Mouse (Mus musculus): ENCODE data around the gene Ihh. TPM values are rescaled to one million over a fixed set of nuclear protein-coding genes. Genes with fewer than 3 reads are reported as not detected.

Ihh gene
- total RNA-seq, 2 experiments from 2014 or later = 0.11 TPM; not detected in 1

DNA sequence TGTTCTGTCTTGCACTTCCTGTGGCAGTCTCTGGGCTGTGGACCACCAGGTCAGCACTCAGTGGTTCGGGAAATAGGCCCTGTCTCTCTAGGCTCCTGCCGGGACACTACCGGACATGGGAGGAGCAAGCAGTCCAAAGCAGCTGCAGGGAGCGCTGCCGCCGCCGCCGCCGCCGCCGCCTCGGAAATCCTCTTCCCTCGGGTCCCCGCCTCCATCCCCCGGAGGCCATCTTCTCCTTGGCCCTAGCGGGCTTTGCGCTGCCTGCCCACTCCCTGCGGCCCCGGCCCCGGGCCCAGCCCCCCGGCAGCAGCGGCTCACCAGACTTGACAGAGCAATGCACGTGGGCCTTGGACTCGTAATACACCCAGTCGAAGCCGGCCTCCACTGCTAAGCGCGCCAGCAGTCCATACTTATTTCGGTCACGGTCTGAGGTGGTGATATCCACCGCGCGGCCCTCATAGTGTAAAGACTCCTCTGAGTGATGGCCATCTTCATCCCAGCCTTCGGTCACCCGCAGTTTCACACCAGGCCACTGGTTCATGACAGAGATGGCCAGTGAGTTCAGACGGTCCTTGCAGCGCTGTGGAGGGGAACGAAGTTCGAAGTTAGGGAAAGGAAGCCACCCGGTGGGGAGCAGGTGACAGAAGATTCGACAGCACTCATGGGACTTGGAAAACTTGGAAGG is 3.3 kb downstream of the Ihh start:
- ATAC-seq (ENCODE audit: poor library complexity, severe bottlenecking) = no peak

DNA sequence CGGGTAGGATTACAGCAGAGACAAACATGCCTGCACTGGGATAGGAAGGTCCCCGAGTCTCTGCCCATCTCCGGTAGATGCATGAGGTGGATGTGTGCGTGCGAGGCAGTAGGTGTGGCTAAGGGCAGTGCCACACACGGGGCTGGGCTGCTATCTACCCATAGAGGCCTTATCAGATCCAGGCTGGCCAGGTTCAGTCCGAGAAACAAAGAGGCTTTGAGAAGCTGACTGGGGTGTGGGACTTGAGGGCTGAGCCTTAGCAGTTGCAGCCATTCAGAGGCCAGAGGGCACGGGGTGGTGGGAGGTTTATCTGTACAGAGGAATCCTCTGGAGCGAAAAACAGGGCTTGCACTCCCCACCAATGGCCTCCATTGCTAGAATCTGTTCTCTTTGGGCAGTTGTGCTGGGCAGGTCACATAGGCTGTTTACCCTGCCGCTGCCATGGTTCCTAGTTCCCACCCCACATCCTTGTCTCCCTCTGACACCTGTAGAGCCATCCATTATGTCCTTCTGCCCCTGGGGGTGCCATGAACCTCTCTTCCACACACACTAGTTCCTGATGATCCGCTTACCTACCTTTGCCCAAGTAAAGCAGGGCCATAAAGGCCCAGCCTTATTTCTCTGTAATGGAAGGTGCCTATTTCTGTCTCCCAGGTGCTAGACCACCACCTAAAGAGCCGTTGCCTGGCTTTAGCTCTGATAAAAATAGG is 9.7 kb downstream of the Ihh start:
- no peak for ATAC-seq (ENCODE audit: poor library complexity, severe bottlenecking)

DNA sequence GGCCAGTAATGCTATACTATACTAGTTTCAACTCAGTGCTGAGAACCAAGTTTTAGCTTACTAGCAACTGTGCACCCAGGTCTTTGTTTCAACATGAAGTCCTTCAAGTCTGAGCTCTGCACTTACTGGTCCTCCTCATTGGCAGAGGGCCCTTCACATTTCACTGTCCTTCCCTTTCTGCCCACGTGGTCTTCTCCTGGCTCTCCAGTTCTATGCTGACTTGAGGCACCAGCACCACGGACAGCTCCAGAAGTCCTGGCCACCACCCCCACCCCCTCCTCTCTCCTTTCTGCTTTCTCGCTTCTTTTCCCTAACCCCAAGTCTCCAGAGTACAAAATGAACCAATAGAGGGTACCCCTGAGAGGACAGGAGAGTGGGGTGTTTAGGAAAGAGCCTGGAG is 11.7 kb downstream of the Ihh start:
- ATAC-seq (ENCODE audit: poor library complexity, severe bottlenecking) = no peak

DNA sequence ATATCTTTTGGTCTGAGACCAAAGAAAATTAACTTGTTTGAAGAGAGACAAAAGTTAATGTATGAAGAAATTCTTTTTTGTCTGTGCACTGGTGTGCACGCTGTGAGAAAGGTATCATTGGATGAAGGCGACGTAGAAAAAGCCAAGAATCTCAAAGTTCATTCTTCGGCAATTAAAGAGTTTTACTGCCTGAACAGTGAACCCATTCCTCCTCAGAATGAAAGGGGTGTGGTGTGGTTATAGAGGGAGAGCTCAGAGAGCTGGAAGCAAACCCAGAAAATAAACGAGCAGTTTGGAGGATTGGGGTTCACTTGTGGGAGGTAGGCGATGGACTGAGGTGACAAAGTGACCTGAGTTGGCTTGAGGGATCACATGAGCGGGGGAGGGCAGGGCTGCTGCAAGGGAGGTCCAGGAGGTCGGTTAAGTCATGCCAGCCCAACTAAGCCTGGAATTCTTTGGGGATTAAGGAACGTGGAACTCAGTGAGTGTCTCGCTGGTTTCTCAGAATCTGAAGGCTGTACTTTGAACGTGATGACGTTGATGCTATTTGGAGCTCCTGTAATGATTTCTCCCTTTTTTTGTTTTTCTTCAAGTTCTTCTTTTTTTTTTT is 15.1 kb downstream of the Ihh start:
- no peak for ATAC-seq (ENCODE audit: poor library complexity, severe bottlenecking)

- ATAC-seq (ENCODE audit: poor library complexity, severe bottlenecking) = no peak
Measured at GRCm38 (mm10) chr1:74935402-74935801, 16.1 kb downstream of the Ihh start, which contains the start of gene Cfap65. TSS of gene Cfap65 (minus strand) at chr1:74935599.

- ATAC-seq (ENCODE audit: poor library complexity, severe bottlenecking) = no peak
Measured at GRCm38 (mm10) chr1:74927621-74928296, 23.7 kb downstream of the Ihh start.

DNA sequence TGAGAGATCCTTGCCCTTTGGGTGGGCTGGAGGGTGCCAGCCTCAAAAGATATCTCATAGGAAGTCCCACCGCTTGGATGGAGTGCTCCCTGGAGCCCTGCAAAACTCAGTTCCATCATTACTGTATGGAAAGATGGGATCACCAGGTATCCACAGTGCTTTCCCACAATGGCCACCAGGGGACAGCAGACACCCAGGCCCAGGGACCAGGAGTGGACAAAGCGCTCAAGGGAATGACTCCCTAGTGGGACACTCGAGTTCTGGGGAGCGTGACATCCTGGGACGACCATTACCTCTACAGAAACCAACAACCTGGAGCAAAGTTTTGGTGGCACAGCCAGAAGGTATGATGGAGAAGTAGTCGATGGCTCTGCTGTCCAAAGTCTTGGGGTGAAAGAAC is 24.8 kb downstream of the Ihh start:
- no peak for ATAC-seq (ENCODE audit: poor library complexity, severe bottlenecking)

DNA sequence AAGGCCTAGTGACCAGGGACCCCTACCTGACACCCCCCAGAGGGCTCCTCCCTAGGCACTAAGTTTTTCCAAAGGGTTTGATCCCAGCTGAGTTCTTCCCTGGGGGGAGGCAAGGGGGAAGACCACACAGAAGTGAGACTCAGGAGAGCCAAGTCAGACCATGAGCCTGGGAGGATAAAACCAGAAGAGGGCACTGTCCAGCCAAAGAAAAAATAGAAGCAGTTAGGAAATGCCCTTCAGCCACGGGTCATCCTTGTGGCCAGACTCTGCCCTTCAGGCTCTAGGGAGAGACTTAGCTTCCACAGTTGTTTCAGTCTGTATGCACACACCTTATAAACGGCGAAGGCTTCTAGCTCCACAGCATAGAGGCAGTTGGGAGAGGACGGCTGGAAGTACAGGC is 27.0 kb downstream of the Ihh start:
- ATAC-seq (ENCODE audit: poor library complexity, severe bottlenecking) = no peak

GRCm38 (mm10) chr1:74915706-74916105 is 35.8 kb downstream of the Ihh start:
- no peak for ATAC-seq (ENCODE audit: poor library complexity, severe bottlenecking)

DNA sequence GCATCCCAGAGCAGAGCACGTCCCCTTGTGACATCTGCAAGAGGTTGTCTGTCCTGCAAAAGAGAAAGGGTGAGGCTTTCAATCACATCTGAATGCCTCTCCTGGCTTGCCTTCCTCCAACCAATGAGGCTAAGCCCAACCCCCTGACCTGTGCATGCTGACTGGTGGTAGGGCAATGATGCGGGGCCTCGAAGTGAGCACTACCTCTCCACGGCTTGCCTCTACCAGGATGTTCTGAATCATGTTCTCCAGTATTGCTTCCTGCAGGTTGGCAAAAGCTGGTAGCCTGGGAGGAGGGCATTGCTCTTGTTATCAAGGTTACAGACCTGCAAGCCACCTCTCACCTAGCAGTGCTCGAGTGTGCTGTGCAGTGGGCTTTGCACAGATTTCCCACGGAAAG is 49.3 kb downstream of the Ihh start:
- ATAC-seq (ENCODE audit: poor library complexity, severe bottlenecking) = no peak

- ATAC-seq (ENCODE audit: poor library complexity, severe bottlenecking) = no peak
Measured at GRCm38 (mm10) chr1:74901686-74902085, 49.8 kb downstream of the Ihh start.

- no peak for ATAC-seq (ENCODE audit: poor library complexity, severe bottlenecking)
Measured at GRCm38 (mm10) chr1:74900341-74901285, 50.9 kb downstream of the Ihh start.

DNA sequence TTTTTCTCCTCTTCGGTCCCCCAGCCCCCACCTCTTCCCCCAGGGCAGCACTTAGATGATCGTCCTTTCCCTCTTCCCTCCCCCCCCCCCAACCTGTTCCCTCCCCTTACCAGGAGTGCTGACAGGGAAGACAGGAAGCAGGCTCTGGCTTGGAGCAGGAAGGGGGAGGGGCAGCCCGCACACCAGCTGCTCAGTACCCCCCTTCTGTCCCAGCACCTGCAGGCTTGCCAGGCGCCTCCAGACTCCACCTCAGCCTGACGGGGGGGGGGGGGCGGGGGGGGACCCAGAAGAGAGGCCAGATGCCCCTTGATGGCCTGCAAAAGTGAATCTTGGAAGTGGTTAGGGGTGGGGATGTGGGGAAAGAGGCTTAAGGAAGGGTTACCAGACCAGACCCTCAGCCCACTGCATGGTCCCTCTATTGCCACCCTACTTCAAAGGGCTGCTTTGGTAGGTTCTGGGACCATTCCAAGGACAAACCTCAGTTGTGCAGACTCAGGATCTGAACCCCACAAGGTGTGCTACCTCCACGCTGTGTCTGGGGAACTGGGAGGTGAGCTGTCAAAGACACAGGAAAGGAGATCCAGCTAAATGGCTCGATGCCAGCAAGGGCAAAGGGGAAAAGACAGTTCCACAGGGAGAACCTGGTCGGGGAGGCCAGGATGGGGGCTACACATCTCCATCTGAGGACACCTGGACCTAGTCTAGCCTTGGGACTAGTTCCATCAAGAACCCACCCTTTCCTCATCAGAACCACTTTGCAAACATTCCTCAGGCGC is 52.6 kb downstream of the Ihh start:
- ATAC-seq (ENCODE audit: poor library complexity, severe bottlenecking) = no peak

DNA sequence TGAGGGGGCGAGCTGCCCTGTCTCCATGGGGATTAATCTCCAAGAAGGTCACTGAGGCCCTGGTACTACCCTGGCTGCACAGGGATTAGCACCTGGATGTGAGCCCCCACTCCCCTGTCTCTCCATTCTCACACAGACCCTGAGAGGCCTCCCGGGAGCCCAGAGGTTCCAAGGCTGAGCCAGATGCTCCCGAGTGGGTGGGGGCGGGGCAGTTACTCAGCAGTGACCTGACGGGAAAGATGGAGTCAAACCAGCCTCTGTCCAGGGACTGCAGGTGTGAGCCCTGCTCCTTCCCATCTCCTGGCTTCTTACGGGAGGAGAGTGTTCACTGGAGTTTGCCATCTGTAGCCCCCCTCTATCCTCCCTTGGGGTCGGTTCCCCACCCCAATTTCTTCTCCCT is 53.5 kb downstream of the Ihh start:
- no peak for ATAC-seq (ENCODE audit: poor library complexity, severe bottlenecking)

Other genes starting within 250 kb of the Ihh start
- 73.8 and 76.6 TPM in 2 replicates for gene Cyp27a1, start 238.1 kb downstream of the Ihh start, total RNA-seq (2015)
- gene Cyp27a1, start 238.1 kb downstream of the Ihh start, total RNA-seq (2017) = 72.2 and 76.2 TPM in 2 replicates
- not detected in 2 replicates for gene Prkag3, start 202.5 kb downstream of the Ihh start, total RNA-seq (2015)
- gene Prkag3, start 202.5 kb downstream of the Ihh start, total RNA-seq (2017) = not detected in 2 replicates
- gene Wnt6, start 179.8 kb downstream of the Ihh start, total RNA-seq (2015) = 0.11 and 0.14 TPM in 2 replicates
- 0.55 and 1.1 TPM in 2 replicates for gene Wnt6, start 179.8 kb downstream of the Ihh start, total RNA-seq (2017)
- not detected in 2 replicates for gene Wnt10a, start 160.2 kb downstream of the Ihh start, total RNA-seq (2015)
- not detected in 2 replicates for gene Wnt10a, start 160.2 kb downstream of the Ihh start, total RNA-seq (2017)
- not detected in 2 replicates for gene Cdk5r2, start 96.7 kb downstream of the Ihh start, total RNA-seq (2015)
- gene Cdk5r2, start 96.7 kb downstream of the Ihh start, total RNA-seq (2017) = not detected in 2 replicates
- not detected in 2 replicates for gene Fev, start 66.3 kb downstream of the Ihh start, total RNA-seq (2015)
- not detected in 2 replicates for gene Fev, start 66.3 kb downstream of the Ihh start, total RNA-seq (2017)
- gene Cryba2, start 58.5 kb downstream of the Ihh start, total RNA-seq (2015) = not detected in 2 replicates
- not detected in 2 replicates for gene Cryba2, start 58.5 kb downstream of the Ihh start, total RNA-seq (2017)
- not detected in 2 replicates for gene Cfap65, start 16.1 kb downstream of the Ihh start, total RNA-seq (2015)
- gene Cfap65, start 16.1 kb downstream of the Ihh start, total RNA-seq (2017) = not detected in 2 replicates
- 6.5 and 11.0 TPM in 2 replicates for gene Nhej1, start 173.5 kb upstream of the Ihh start, total RNA-seq (2015)
- gene Nhej1, start 173.5 kb upstream of the Ihh start, total RNA-seq (2017) = 8.2 and 9.9 TPM in 2 replicates
- gene Slc23a3, start 182.2 kb upstream of the Ihh start, total RNA-seq (2015) = 0.31 TPM in 1 of 2 replicates, not detected in the other
- gene Slc23a3, start 182.2 kb upstream of the Ihh start, total RNA-seq (2017) = not detected in 2 replicates
- 31.1 and 32.0 TPM in 2 replicates for gene Cnppd1, start 191.0 kb upstream of the Ihh start, total RNA-seq (2015)
- gene Cnppd1, start 191.0 kb upstream of the Ihh start, total RNA-seq (2017) = 50.6 and 74.5 TPM in 2 replicates
- 34.9 and 37.0 TPM in 2 replicates for gene Retreg2, start 191.1 kb upstream of the Ihh start, total RNA-seq (2015)
- 34.8 and 35.9 TPM in 2 replicates for gene Retreg2, start 191.1 kb upstream of the Ihh start, total RNA-seq (2017)
- gene Zfand2b, start 217.0 kb upstream of the Ihh start, total RNA-seq (2015) = 36.3 and 39.0 TPM in 2 replicates
- 44.0 and 47.4 TPM in 2 replicates for gene Zfand2b, start 217.0 kb upstream of the Ihh start, total RNA-seq (2017)
- gene Abcb6, start 228.7 kb upstream of the Ihh start, total RNA-seq (2015) = 2.5 and 4.0 TPM in 2 replicates
- gene Abcb6, start 228.7 kb upstream of the Ihh start, total RNA-seq (2017) = 3.6 and 5.3 TPM in 2 replicates
- 6.2 and 7.6 TPM in 2 replicates for gene Ankzf1, start 240.5 kb upstream of the Ihh start, total RNA-seq (2015)
- gene Ankzf1, start 240.5 kb upstream of the Ihh start, total RNA-seq (2017) = 24.5 and 24.6 TPM in 2 replicates
- gene Atg9a, start 240.5 kb upstream of the Ihh start, total RNA-seq (2015) = 26.7 and 34.8 TPM in 2 replicates
- gene Atg9a, start 240.5 kb upstream of the Ihh start, total RNA-seq (2017) = 12.8 and 21.3 TPM in 2 replicates

All from megakaryocyte, adult 5-6 weeks (primary cell).